Mouse (Mus musculus): Measurements from ENCODE around the gene Tnp1.

The Tnp1 gene

GRCm38 (mm10) chr1:73015731-73016130 lies at the start of gene Tnp1:
Tnp1 (minus strand) TSS chr1:73015909.
- DNase-seq (ENCODE audit: extremely low read depth, insufficient read length, low spot score) = no peak

GRCm38 (mm10) chr1:73064336-73064735 lies 48.6 kb upstream of the Tnp1 start:
- no peak for DNase-seq (ENCODE audit: extremely low read depth, insufficient read length, low spot score)

GRCm38 (mm10) chr1:73061491-73062233 lies 46.0 kb upstream of the Tnp1 start:
- DNase-seq (ENCODE audit: extremely low read depth, insufficient read length, low spot score) = no peak

- DNase-seq (ENCODE audit: extremely low read depth, insufficient read length, low spot score) = no peak
These were observed 44.6 kb upstream of the Tnp1 start for GRCm38 (mm10) chr1:73060271-73060670.

GRCm38 (mm10) chr1:73056266-73057001 lies 40.7 kb upstream of the Tnp1 start:
- DNase-seq (ENCODE audit: extremely low read depth, insufficient read length, low spot score) = no peak

GRCm38 (mm10) chr1:73055820-73056219 lies 40.1 kb upstream of the Tnp1 start:
- no peak for DNase-seq (ENCODE audit: extremely low read depth, insufficient read length, low spot score)

GRCm38 (mm10) chr1:73055206-73055605 lies 39.5 kb upstream of the Tnp1 start:
- no peak for DNase-seq (ENCODE audit: extremely low read depth, insufficient read length, low spot score)

- DNase-seq (ENCODE audit: extremely low read depth, insufficient read length, low spot score) = no peak
These were observed 38.0 kb upstream of the Tnp1 start for GRCm38 (mm10) chr1:73053545-73054326.

- DNase-seq (ENCODE audit: extremely low read depth, insufficient read length, low spot score) = no peak
These were observed 31.4 kb upstream of the Tnp1 start for GRCm38 (mm10) chr1:73046896-73047672.

GRCm38 (mm10) chr1:73045948-73046685 lies 30.4 kb upstream of the Tnp1 start:
- no peak for DNase-seq (ENCODE audit: extremely low read depth, insufficient read length, low spot score)

GRCm38 (mm10) chr1:73043671-73044070 lies 28.0 kb upstream of the Tnp1 start:
- no peak for DNase-seq (ENCODE audit: extremely low read depth, insufficient read length, low spot score)

GRCm38 (mm10) chr1:73040691-73041425 lies 25.1 kb upstream of the Tnp1 start:
- no peak for DNase-seq (ENCODE audit: extremely low read depth, insufficient read length, low spot score)

GRCm38 (mm10) chr1:73038532-73038931 lies 22.8 kb upstream of the Tnp1 start:
- no peak for DNase-seq (ENCODE audit: extremely low read depth, insufficient read length, low spot score)

GRCm38 (mm10) chr1:73036536-73036935 lies 20.8 kb upstream of the Tnp1 start:
- DNase-seq (ENCODE audit: extremely low read depth, insufficient read length, low spot score) = no peak

- no peak for DNase-seq (ENCODE audit: extremely low read depth, insufficient read length, low spot score)
These were observed 20.0 kb upstream of the Tnp1 start for GRCm38 (mm10) chr1:73035726-73036125.

- no peak for DNase-seq (ENCODE audit: extremely low read depth, insufficient read length, low spot score)
These were observed 16.8 kb upstream of the Tnp1 start for GRCm38 (mm10) chr1:73032491-73032890.

GRCm38 (mm10) chr1:73028741-73029140 lies 13.0 kb upstream of the Tnp1 start:
- no peak for DNase-seq (ENCODE audit: extremely low read depth, insufficient read length, low spot score)

GRCm38 (mm10) chr1:73027381-73027780 lies 11.7 kb upstream of the Tnp1 start:
- no peak for DNase-seq (ENCODE audit: extremely low read depth, insufficient read length, low spot score)

GRCm38 (mm10) chr1:73026786-73027299 lies 11.1 kb upstream of the Tnp1 start:
- DNase-seq (ENCODE audit: extremely low read depth, insufficient read length, low spot score) = no peak

Data from 3134 (cell line).